Mouse (Mus musculus) hindbrain, embryonic 13.5 days (tissue): ENCODE measurements at regions not wholly inside any gene's neighbourhood (a gene's known extent, or its start where the extent isn't known, plus 50 kb on each side); places are given as distances from the start of the nearest gene placed in this dataset.
"Not testable (repeated sequence)": the region's sequence is repeated elsewhere in the genome, so short reads cannot be mapped to it uniquely, and the experiment has no call there.

ENCODE experiments used
- ATAC-seq: fragments of 200-750 bp; cut with Nextera tagmentation; 2 replicates; pipeline ENCODE4 v1.8.0; 2017; ENCODE audit warnings: moderate TSS enrichment; ENCODE audit not compliant: low FRiP score
- H3K27ac ChIP-seq: fragments of 300-500 bp; sonication (generic); 2 replicates; pipeline ENCODE4 v1.5.1; 2015; ENCODE audit warnings: inconsistent platforms, mild to moderate bottlenecking, moderate library complexity
- H3K27me3 ChIP-seq: fragments of 300-500 bp; sonication (generic); 2 replicates; pipeline ENCODE4 v1.6.1; 2015; ENCODE audit warnings: mild to moderate bottlenecking, inconsistent platforms
- H3K36me3 ChIP-seq: fragments of 300-500 bp; sonication (generic); 2 replicates; pipeline ENCODE4 v1.6.1; 2015; ENCODE audit warnings: mild to moderate bottlenecking, inconsistent platforms
- H3K4me1 ChIP-seq: fragments of 300-500 bp; sonication (generic); replicated peaks from 2 replicates; pipeline ENCODE4 v1.6.1; 2015; ENCODE audit warnings: inconsistent platforms
- H3K4me2 ChIP-seq: fragments of 300-500 bp; sonication (generic); 2 replicates; pipeline ENCODE4 v1.6.1; 2015; ENCODE audit warnings: inconsistent platforms, mild to moderate bottlenecking, moderate library complexity
- H3K4me3 ChIP-seq: fragments of 300-500 bp; sonication (generic); 2 replicates; pipeline ENCODE4 v1.5.1; 2015; ENCODE audit warnings: mild to moderate bottlenecking, inconsistent platforms
- H3K9ac ChIP-seq: fragments of 300-500 bp; sonication (generic); 2 replicates; pipeline ENCODE4 v1.6.1; 2015; ENCODE audit warnings: mild to moderate bottlenecking, inconsistent platforms
- H3K9me3 ChIP-seq: fragments of 300-500 bp; sonication (generic); 2 replicates; pipeline ENCODE4 v1.6.1; 2016; ENCODE audit warnings: inconsistent platforms
- WGBS: fragments of 180-500 bp; shearing (Covaris S2); methylation state at CpG from one replicate; pipeline ENCODE4 v1.1.7; 2015; 5-methylcytosine and 5-hydroxymethylcytosine counted together

GRCm38 (mm10) chr14:60556541-60556940, 77.3 kb upstream of the Spata13 start:
- WGBS, result 74% methylated on average over 5 of the region's 5 CpGs
- no peak overlapping the region for H3K9ac ChIP-seq
- H3K4me3 ChIP-seq, result no peak overlapping the region
- H3K27me3 ChIP-seq, result no peaks in the 10 kb centered on the region
- H3K4me1 ChIP-seq, result peaks cover 18% of the 10 kb centered on the region
- H3K4me2 ChIP-seq, result no peak overlapping the region
- no peak overlapping the region for H3K27ac ChIP-seq
- ATAC-seq, result no peak
- no peaks in the 10 kb centered on the region for H3K9me3 ChIP-seq
- H3K36me3 ChIP-seq, result no peaks in the 10 kb centered on the region

GRCm38 (mm10) chr14:60557020-60557419, 76.8 kb upstream of the Spata13 start:
- Histone ChIP-seq H3K27ac (no peak overlapping the region), H3K9ac (no peak overlapping the region), H3K36me3 (no peaks in the 10 kb centered on the region), H3K4me3 (no peak overlapping the region), H3K27me3 (no peaks in the 10 kb centered on the region), H3K9me3 (no peaks in the 10 kb centered on the region), H3K4me2 (no peak overlapping the region), H3K4me1 (peaks cover 18% of the 10 kb centered on the region)
- WGBS, result 53% methylated on average over 4 of the region's 4 CpGs
- ATAC-seq, result no peak

GRCm38 (mm10) chr14:60559376-60559775, 74.4 kb upstream of the Spata13 start:
- 88% methylated on average over 5 of the region's 5 CpGs for WGBS
- H3K9me3 ChIP-seq, result no peaks in the 10 kb centered on the region
- H3K36me3 ChIP-seq, result no peaks in the 10 kb centered on the region
- H3K4me3 ChIP-seq, result no peak overlapping the region
- ATAC-seq, result no peak
- H3K4me2 ChIP-seq, result no peak overlapping the region
- H3K4me1 ChIP-seq, result peaks cover 8% of the 10 kb centered on the region
- no peak overlapping the region for H3K27ac ChIP-seq
- H3K9ac ChIP-seq, result no peak overlapping the region
- no peaks in the 10 kb centered on the region for H3K27me3 ChIP-seq

- no peak overlapping the region for H3K4me3 ChIP-seq
- peaks cover 2% of the 10 kb centered on the region; the same call in 1 of the 2 replicates for H3K4me1 ChIP-seq
- H3K9me3 ChIP-seq, result no peaks in the 10 kb centered on the region
- ATAC-seq, result no peak
- H3K36me3 ChIP-seq, result no peaks in the 10 kb centered on the region
- WGBS, result 78% methylated on average over 13 of the region's 13 CpGs
- no peak overlapping the region for H3K27ac ChIP-seq
- no peak overlapping the region for H3K9ac ChIP-seq
- no peak overlapping the region for H3K4me2 ChIP-seq
- H3K27me3 ChIP-seq, result no peaks in the 10 kb centered on the region
Measured at GRCm38 (mm10) chr14:60559826-60560529, 73.8 kb upstream of the Spata13 start.

GRCm38 (mm10) chr14:60576281-60576680, 57.5 kb upstream of the Spata13 start:
- H3K27me3 ChIP-seq, result no peaks in the 10 kb centered on the region
- H3K36me3 ChIP-seq, result no peaks in the 10 kb centered on the region
- H3K9ac ChIP-seq, result no peak overlapping the region
- ATAC-seq, result no peak
- H3K27ac ChIP-seq, result no peak overlapping the region
- no peak overlapping the region for H3K4me3 ChIP-seq
- no peaks in the 10 kb centered on the region for H3K4me1 ChIP-seq
- WGBS, result 86% methylated on average over 5 of the region's 5 CpGs
- H3K9me3 ChIP-seq, result no peaks in the 10 kb centered on the region
- H3K4me2 ChIP-seq, result no peak overlapping the region

GRCm38 (mm10) chr14:60580131-60580530, 53.7 kb upstream of the Spata13 start:
- not testable (repeated sequence) for H3K36me3 ChIP-seq, H3K4me2 ChIP-seq, H3K27me3 ChIP-seq, H3K27ac ChIP-seq, H3K4me1 ChIP-seq, H3K9ac ChIP-seq, H3K4me3 ChIP-seq, H3K9me3 ChIP-seq, ATAC-seq
